Mouse (Mus musculus) erythroblast, embryonic 14.5 days (primary cell): Measurements from ENCODE around the gene Nrxn3. TPM values are rescaled to one million over a fixed set of nuclear protein-coding genes. Genes with fewer than 3 reads are reported as not detected.

ENCODE experiments used
- H3K27me3 ChIP-seq: 2 replicates; pipeline ENCODE4 v1.6.1; 2012; ENCODE audit warnings: inconsistent platforms; ENCODE audit not compliant: control insufficient read depth
- H3K36me3 ChIP-seq: 2 replicates; pipeline ENCODE4 v1.6.1; 2012; ENCODE audit warnings: mild to moderate bottlenecking, inconsistent platforms; ENCODE audit not compliant: control insufficient read depth
- H3K4me1 ChIP-seq: 2 replicates; pipeline ENCODE4 v1.6.1; 2012; ENCODE audit warnings: inconsistent platforms; ENCODE audit not compliant: control insufficient read depth
- H3K4me3 ChIP-seq: replicated peaks from 2 replicates; pipeline ENCODE3; 2012; ENCODE audit warnings: moderate library complexity, mild to moderate bottlenecking, inconsistent platforms
- H3K9me3 ChIP-seq: 2 replicates; pipeline ENCODE4 v1.6.1; 2012; ENCODE audit warnings: low read length, inconsistent platforms, mixed read lengths; ENCODE audit not compliant: control insufficient read depth
- GATA1 ChIP-seq: IDR thresholded peaks from 2 replicates; pipeline ENCODE4 v1.6.1; 2012; ENCODE audit warnings: low read length, inconsistent platforms, mixed read lengths
- TAL1 ChIP-seq: IDR thresholded peaks from 3 replicates; pipeline ENCODE4 v1.6.1; 2012; ENCODE audit warnings: low read length, inconsistent platforms, mixed read lengths
- polyA plus RNA-seq: library from polyadenylated mRNA; stranded (reverse); fragments of >175 nt; gene quantifications from 2 replicates; pipeline ENCODE4 v1.2.3, GENCODE M21; 2012

Gene Nrxn3
- polyA plus RNA-seq, 1 experiment: not detected

DNA sequence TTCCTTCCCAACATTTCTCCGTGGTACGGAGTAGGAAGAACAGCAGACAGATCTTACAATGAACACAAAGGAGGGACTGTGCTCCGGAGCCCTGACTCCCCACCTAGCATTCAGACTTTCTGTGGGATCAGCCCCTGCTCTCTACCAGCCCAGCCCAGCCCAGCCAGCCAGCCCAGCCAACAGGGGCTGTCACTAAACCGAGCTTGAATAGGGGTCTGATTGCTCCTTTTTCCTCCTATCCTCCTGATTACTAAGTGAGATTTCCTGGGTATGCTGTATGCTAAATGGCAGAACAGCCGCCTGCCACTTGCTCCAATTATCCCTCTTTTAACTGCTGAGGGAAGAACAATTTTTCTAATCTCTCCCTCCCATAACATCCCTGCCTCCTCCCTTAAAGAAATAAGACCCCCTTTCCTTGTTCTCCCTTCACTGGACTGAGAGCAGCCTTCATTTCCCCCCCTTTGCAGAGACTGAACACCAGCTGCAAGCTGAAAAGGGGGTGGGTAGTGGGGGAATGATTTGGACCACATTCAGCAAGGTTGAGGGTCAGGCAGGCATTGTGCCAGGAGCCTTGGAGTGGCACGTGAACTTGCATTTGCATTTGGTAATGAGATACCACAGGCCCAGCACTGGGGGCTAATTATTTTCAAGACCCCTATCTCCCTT is 78.4 kb downstream of the Nrxn3 start:
- TF ChIP-seq TAL1: no peak
- no peak for TF ChIP-seq GATA1
- H3K4me1 ChIP-seq: no peaks in the 10 kb centered on the region
- no peak overlapping the region for H3K4me3 ChIP-seq
- no peaks in the 10 kb centered on the region for H3K27me3 ChIP-seq
- 0 out of 2 replicates have a peak, but pooled peaks cover under 1% of the 10 kb centered on the region for H3K9me3 ChIP-seq
- H3K36me3 ChIP-seq: no peaks in the 10 kb centered on the region

DNA sequence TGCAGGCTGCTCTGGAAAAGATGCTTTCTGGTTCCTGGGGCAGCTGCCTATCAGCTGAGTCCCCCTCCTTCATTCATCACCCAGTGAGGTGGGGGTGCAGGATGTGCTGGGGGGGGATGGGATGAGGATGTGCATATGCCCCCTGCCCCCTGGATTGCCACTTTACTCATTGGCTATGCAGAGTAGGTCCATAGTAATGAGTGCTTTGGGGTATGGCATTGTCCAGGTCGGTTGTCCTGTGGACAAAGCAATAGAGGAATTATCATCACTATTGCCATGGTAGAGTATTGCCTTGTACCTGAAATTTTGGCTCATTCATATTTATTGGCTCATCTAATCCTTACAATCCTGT is 79.0 kb downstream of the Nrxn3 start:
- Histone ChIP-seq H3K4me1 (no peaks in the 10 kb centered on the region), H3K27me3 (no peaks in the 10 kb centered on the region), H3K36me3 (no peaks in the 10 kb centered on the region), H3K4me3 (no peak overlapping the region), H3K9me3 (no peaks in the 10 kb centered on the region)
- TF ChIP-seq GATA1 (no peak), TAL1 (no peak)

DNA sequence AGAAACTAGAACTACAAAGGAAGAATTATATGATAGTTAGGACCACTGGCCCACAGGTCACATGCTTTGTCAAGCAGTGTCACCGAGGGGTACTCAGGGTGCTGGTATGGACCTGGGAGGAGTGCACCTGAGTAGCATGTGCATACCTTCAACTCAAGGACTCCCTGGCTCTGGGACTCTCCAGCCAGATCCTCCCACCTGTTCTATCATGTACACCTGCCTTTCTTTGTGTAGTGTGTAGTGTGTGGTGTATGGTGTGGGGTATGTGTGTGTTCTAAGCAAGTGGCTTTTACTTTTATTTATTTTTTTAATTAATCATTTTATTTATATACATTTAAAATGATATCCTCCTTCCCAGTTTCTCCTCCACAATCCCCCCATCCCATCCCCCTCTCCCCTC is 86.3 kb downstream of the Nrxn3 start:
- no peaks in the 10 kb centered on the region for H3K27me3 ChIP-seq
- TF ChIP-seq TAL1 (no peak), GATA1 (no peak)
- no peaks in the 10 kb centered on the region for H3K4me1 ChIP-seq
- H3K36me3 ChIP-seq: no peaks in the 10 kb centered on the region
- no peak overlapping the region for H3K4me3 ChIP-seq
- no peaks in the 10 kb centered on the region for H3K9me3 ChIP-seq

DNA sequence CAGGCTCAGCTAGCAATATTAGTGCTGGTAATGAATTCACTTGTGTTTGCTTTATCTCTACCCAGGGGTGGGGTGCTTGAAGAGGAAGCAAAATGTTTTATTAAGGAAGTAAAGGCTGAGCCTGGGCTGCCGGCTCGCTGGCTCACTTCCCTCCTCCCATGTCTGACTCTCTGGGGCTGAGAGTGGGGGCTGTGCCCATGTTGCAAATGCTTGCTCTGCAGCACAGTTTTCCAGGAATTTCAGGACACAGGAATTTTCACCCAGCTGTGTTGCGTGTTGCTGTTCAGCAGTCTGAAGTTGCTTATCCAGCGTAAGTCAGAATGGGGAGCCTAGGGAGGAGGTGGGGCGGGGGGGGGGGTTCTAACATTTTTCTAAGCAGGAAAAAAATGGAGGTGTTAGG is 89.5 kb downstream of the Nrxn3 start:
- Histone ChIP-seq H3K36me3 (no peaks in the 10 kb centered on the region), H3K4me1 (no peaks in the 10 kb centered on the region), H3K4me3 (no peak overlapping the region), H3K27me3 (no peaks in the 10 kb centered on the region), H3K9me3 (no peaks in the 10 kb centered on the region)
- TF ChIP-seq TAL1 (no peak), GATA1 (no peak)

- no peak overlapping the region for H3K4me3 ChIP-seq
- H3K9me3 ChIP-seq: no peaks in the 10 kb centered on the region
- H3K4me1 ChIP-seq: no peaks in the 10 kb centered on the region
- no peak for TF ChIP-seq TAL1
- no peak for TF ChIP-seq GATA1
- H3K27me3 ChIP-seq: no peaks in the 10 kb centered on the region
- H3K36me3 ChIP-seq: no peaks in the 10 kb centered on the region
Measured at GRCm38 (mm10) chr12:88816865-88817264, 94.2 kb downstream of the Nrxn3 start.

- H3K9me3 ChIP-seq: no peaks in the 10 kb centered on the region
- no peaks in the 10 kb centered on the region for H3K27me3 ChIP-seq
- H3K36me3 ChIP-seq: no peaks in the 10 kb centered on the region
- H3K4me3 ChIP-seq: no peak overlapping the region
- no peak for TF ChIP-seq TAL1
- TF ChIP-seq GATA1: no peak
- no peaks in the 10 kb centered on the region for H3K4me1 ChIP-seq
Measured at GRCm38 (mm10) chr12:88818622-88819334, 96.1 kb downstream of the Nrxn3 start.

GRCm38 (mm10) chr12:88819335-88819709 is 96.6 kb downstream of the Nrxn3 start:
- Histone ChIP-seq H3K4me3 (no peak overlapping the region), H3K27me3 (no peaks in the 10 kb centered on the region), H3K9me3 (no peaks in the 10 kb centered on the region), H3K4me1 (no peaks in the 10 kb centered on the region), H3K36me3 (no peaks in the 10 kb centered on the region)
- TF ChIP-seq TAL1 (no peak), GATA1 (no peak)

- no peaks in the 10 kb centered on the region for H3K4me1 ChIP-seq
- no peaks in the 10 kb centered on the region for H3K27me3 ChIP-seq
- no peak overlapping the region for H3K4me3 ChIP-seq
- H3K36me3 ChIP-seq: no peaks in the 10 kb centered on the region
- no peaks in the 10 kb centered on the region for H3K9me3 ChIP-seq
- TF ChIP-seq GATA1 (no peak), TAL1 (no peak)
Measured at GRCm38 (mm10) chr12:88820131-88820530, 97.5 kb downstream of the Nrxn3 start.

DNA sequence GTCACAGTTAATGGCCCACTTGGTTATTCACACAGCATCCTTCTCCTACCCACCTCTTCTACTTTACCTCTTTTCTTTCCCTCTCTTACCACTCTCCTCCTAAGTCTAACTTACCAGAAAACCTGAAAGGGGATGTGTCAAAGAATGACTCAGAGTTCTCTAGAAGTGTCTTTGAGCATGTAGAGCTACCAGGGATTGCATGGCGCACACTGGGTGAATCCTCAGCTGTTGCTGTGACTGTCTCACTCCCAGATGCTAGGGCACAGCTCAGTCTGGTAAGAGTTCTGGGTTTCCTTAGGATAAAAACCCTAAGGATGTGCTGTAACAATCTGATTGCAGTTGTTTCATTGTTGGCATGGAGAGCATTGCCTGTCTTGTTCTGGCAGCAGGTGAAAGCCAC is 108.2 kb downstream of the Nrxn3 start:
- no peaks in the 10 kb centered on the region for H3K9me3 ChIP-seq
- H3K4me3 ChIP-seq: no peak overlapping the region
- TF ChIP-seq TAL1: no peak
- no peak for TF ChIP-seq GATA1
- no peaks in the 10 kb centered on the region for H3K4me1 ChIP-seq
- H3K27me3 ChIP-seq: no peaks in the 10 kb centered on the region
- H3K36me3 ChIP-seq: no peaks in the 10 kb centered on the region
